Mouse (Mus musculus): ENCODE measurements at regions not wholly inside any gene's neighbourhood (a gene's known extent, or its start where the extent isn't known, plus 50 kb on each side); places are given as distances from the start of the nearest gene placed in this dataset.

DNA sequence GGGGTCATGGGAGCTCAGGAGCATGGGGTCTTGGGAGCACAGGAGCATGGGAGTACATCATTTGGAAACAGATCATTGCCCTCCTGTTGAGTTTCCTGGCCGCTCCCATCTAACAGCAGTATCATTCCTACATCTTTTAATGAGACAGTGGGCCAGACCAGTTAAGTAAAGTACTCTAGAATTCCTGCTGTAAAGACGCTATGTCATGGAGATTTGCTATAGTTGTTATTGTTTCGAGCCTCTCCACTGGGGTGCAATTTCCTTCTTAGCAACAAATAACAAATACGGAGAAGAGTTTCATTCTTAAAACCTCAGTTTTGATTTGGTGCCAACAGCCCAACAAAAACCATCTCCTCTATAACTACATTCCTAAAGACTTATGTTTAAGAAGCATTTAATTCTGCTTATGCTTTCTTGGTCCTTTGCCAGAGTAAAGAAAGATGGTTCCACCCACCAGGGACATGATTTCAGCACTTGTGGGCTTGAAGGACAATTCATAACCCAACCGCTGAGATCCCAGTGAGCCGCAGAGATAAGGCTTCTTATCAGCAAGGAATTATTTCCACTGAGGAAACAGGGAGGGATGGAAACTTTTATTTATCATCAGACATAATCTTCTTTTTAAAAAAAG, 367.6 kb downstream of the Prdm2 start:
- no peak overlapping the region for H3K4me3 ChIP-seq (ENCODE audit: insufficient read depth, low read length)
- no peaks in the 10 kb centered on the region for H3K4me1 ChIP-seq (ENCODE audit: control insufficient read depth, insufficient read depth, low read length)
- TF ChIP-seq CTCF (IDR thresholded peaks at IDR 0.05; ENCODE audit: low read depth, low read length) (no peak), POLR2A (IDR thresholded peaks at IDR 0.05; ENCODE audit: borderline replicate concordance, low read depth, low read length) (no peak)
- H3K27ac ChIP-seq (ENCODE audit: insufficient read depth, low read depth, low read length) = no peak overlapping the region

DNA sequence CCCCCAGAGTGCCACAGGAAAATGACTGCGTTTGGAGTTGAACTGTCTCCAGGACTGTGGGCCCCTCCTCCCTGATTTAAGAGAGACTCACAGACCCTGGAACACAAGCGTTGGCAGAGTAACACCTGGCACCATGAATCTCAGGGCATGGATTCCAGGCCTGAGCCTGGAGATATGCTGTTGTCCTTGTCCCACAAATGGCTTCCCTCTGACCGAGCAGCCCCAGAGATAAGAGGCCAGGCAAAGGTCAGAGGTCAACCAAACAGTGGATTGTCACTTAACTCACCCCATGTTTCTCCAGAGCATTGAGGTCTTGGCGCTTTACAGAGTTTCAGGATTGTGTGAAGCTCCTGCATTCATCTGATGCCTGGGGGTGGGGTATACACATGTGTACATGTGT, 373.3 kb downstream of the Prdm2 start:
- H3K4me3 ChIP-seq (ENCODE audit: insufficient read depth, low read length) = no peak overlapping the region
- H3K27ac ChIP-seq (ENCODE audit: insufficient read depth, low read depth, low read length) = no peak overlapping the region
- no peaks in the 10 kb centered on the region for H3K4me1 ChIP-seq (ENCODE audit: control insufficient read depth, insufficient read depth, low read length)
- TF ChIP-seq CTCF (IDR thresholded peaks at IDR 0.05; ENCODE audit: low read depth, low read length) = no peak
- TF ChIP-seq POLR2A (IDR thresholded peaks at IDR 0.05; ENCODE audit: borderline replicate concordance, low read depth, low read length) = no peak

- TF ChIP-seq POLR2A (IDR thresholded peaks at IDR 0.05; ENCODE audit: borderline replicate concordance, low read depth, low read length) = no peak
- TF ChIP-seq CTCF (IDR thresholded peaks at IDR 0.05; ENCODE audit: low read depth, low read length) = no peak
- Histone ChIP-seq H3K4me3 (ENCODE audit: insufficient read depth, low read length) (no peak overlapping the region), H3K27ac (ENCODE audit: insufficient read depth, low read depth, low read length) (no peak overlapping the region), H3K4me1 (ENCODE audit: control insufficient read depth, insufficient read depth, low read length) (no peaks in the 10 kb centered on the region)
Observed at GRCm38 (mm10) chr4:142838363-142838964, 374.3 kb downstream of the Prdm2 start.

- H3K4me3 ChIP-seq (ENCODE audit: insufficient read depth, low read length) = no peak overlapping the region
- TF ChIP-seq CTCF (IDR thresholded peaks at IDR 0.05; ENCODE audit: low read depth, low read length) = no peak
- TF ChIP-seq POLR2A (IDR thresholded peaks at IDR 0.05; ENCODE audit: borderline replicate concordance, low read depth, low read length) = no peak
- H3K27ac ChIP-seq (ENCODE audit: insufficient read depth, low read depth, low read length) = no peak overlapping the region
- no peaks in the 10 kb centered on the region for H3K4me1 ChIP-seq (ENCODE audit: control insufficient read depth, insufficient read depth, low read length)
Observed at GRCm38 (mm10) chr4:142837636-142838035, 375.2 kb downstream of the Prdm2 start.

DNA sequence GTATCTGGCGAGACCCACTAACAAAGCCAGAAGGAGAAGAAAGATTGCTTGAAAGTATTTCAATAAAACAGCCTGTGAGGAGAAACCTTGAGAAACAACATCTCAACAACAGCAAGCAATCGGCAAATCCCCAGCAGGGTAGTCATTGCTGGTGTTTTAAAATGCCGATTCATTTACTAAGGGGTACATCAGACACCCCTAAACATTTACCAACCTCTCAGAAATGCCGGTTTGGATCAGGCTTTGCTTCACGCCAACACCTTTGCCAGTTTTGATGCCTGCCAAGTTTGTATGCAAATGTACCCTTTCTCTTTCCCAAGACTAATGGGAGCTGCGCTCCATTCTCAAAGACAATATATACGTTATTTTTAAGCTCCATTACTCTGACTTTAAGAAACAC, 383.1 kb downstream of the Prdm2 start:
- H3K4me3 ChIP-seq (ENCODE audit: insufficient read depth, low read length) = no peak overlapping the region
- TF ChIP-seq POLR2A (IDR thresholded peaks at IDR 0.05; ENCODE audit: borderline replicate concordance, low read depth, low read length) = no peak
- no peak for TF ChIP-seq CTCF (IDR thresholded peaks at IDR 0.05; ENCODE audit: low read depth, low read length)
- H3K27ac ChIP-seq (ENCODE audit: insufficient read depth, low read depth, low read length) = no peak overlapping the region
- H3K4me1 ChIP-seq (ENCODE audit: control insufficient read depth, insufficient read depth, low read length) = no peaks in the 10 kb centered on the region

DNA sequence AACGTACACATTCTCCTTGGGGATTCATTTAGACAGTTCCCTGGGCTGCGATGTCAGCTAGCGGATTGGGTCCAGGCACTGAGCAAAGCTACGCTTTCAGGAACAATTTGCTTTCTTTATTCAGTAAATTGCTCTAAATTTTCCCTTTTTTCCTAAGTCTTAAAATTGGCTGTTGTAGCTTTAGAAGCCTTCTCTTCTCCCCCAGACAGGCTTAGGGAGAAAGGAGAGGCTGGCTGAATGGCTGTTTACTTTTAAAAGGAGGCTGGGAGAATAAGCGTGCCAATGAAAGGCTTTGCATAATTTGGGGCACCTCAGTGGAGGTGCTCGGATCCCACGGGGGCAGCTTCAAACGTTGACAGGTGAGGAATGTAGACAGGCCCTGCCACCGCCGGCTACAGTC, 383.8 kb downstream of the Prdm2 start:
- TF ChIP-seq CTCF (IDR thresholded peaks at IDR 0.05; ENCODE audit: low read depth, low read length) (no peak), POLR2A (IDR thresholded peaks at IDR 0.05; ENCODE audit: borderline replicate concordance, low read depth, low read length) (no peak)
- no peak overlapping the region for H3K27ac ChIP-seq (ENCODE audit: insufficient read depth, low read depth, low read length)
- no peak overlapping the region for H3K4me3 ChIP-seq (ENCODE audit: insufficient read depth, low read length)
- H3K4me1 ChIP-seq (ENCODE audit: control insufficient read depth, insufficient read depth, low read length) = no peaks in the 10 kb centered on the region

- TF ChIP-seq CTCF (IDR thresholded peaks at IDR 0.05; ENCODE audit: low read depth, low read length) = no peak
- no peak for TF ChIP-seq POLR2A (IDR thresholded peaks at IDR 0.05; ENCODE audit: borderline replicate concordance, low read depth, low read length)
- H3K27ac ChIP-seq (ENCODE audit: insufficient read depth, low read depth, low read length) = no peak overlapping the region
- H3K4me1 ChIP-seq (ENCODE audit: control insufficient read depth, insufficient read depth, low read length) = no peaks in the 10 kb centered on the region
- H3K4me3 ChIP-seq (ENCODE audit: insufficient read depth, low read length) = no peak overlapping the region
Observed at GRCm38 (mm10) chr4:142826250-142826893, 386.4 kb downstream of the Prdm2 start.

GRCm38 (mm10) chr4:142825786-142826185, 387.0 kb downstream of the Prdm2 start:
- Histone ChIP-seq H3K27ac (ENCODE audit: insufficient read depth, low read depth, low read length) (no peak overlapping the region), H3K4me3 (ENCODE audit: insufficient read depth, low read length) (no peak overlapping the region), H3K4me1 (ENCODE audit: control insufficient read depth, insufficient read depth, low read length) (no peaks in the 10 kb centered on the region)
- TF ChIP-seq POLR2A (IDR thresholded peaks at IDR 0.05; ENCODE audit: borderline replicate concordance, low read depth, low read length) (no peak), CTCF (IDR thresholded peaks at IDR 0.05; ENCODE audit: low read depth, low read length) (no peak)

GRCm38 (mm10) chr4:142818440-142818839, 394.4 kb downstream of the Prdm2 start:
- Histone ChIP-seq H3K4me1 (ENCODE audit: control insufficient read depth, insufficient read depth, low read length) (no peaks in the 10 kb centered on the region), H3K27ac (ENCODE audit: insufficient read depth, low read depth, low read length) (no peak overlapping the region), H3K4me3 (ENCODE audit: insufficient read depth, low read length) (no peak overlapping the region)
- TF ChIP-seq CTCF (IDR thresholded peaks at IDR 0.05; ENCODE audit: low read depth, low read length) = no peak
- no peak for TF ChIP-seq POLR2A (IDR thresholded peaks at IDR 0.05; ENCODE audit: borderline replicate concordance, low read depth, low read length)

DNA sequence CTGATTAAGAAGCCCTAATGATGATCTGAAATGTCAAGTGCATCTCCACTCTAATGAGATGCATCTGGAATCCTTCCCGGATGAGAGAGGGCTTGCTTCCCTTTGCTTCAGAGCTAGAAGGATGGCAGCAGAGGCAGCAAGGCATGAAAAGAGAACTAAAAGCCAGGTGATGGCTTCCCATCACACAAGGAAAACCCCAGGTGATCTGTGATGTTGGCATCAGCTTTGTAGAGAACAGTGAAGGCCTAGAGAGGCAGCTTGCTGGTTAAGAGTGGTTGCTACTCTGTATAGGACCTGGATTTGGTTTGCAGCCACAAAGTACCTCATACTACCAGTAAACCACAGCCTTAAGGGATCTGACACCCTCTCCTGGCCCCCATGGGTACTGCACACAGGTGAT, 395.8 kb downstream of the Prdm2 start:
- H3K4me3 ChIP-seq (ENCODE audit: insufficient read depth, low read length) = no peak overlapping the region
- no peak overlapping the region for H3K27ac ChIP-seq (ENCODE audit: insufficient read depth, low read depth, low read length)
- TF ChIP-seq POLR2A (IDR thresholded peaks at IDR 0.05; ENCODE audit: borderline replicate concordance, low read depth, low read length) (no peak), CTCF (IDR thresholded peaks at IDR 0.05; ENCODE audit: low read depth, low read length) (no peak)
- H3K4me1 ChIP-seq (ENCODE audit: control insufficient read depth, insufficient read depth, low read length) = no peaks in the 10 kb centered on the region
